Mouse (Mus musculus): ENCODE data around the gene Ly6g6d. TPM values are rescaled to one million over a fixed set of nuclear protein-coding genes. Genes with fewer than 3 reads are reported as not detected.

The Ly6g6d gene
- polyA plus RNA-seq, 1 experiment from 2014 or later: 1.8 TPM

DNA sequence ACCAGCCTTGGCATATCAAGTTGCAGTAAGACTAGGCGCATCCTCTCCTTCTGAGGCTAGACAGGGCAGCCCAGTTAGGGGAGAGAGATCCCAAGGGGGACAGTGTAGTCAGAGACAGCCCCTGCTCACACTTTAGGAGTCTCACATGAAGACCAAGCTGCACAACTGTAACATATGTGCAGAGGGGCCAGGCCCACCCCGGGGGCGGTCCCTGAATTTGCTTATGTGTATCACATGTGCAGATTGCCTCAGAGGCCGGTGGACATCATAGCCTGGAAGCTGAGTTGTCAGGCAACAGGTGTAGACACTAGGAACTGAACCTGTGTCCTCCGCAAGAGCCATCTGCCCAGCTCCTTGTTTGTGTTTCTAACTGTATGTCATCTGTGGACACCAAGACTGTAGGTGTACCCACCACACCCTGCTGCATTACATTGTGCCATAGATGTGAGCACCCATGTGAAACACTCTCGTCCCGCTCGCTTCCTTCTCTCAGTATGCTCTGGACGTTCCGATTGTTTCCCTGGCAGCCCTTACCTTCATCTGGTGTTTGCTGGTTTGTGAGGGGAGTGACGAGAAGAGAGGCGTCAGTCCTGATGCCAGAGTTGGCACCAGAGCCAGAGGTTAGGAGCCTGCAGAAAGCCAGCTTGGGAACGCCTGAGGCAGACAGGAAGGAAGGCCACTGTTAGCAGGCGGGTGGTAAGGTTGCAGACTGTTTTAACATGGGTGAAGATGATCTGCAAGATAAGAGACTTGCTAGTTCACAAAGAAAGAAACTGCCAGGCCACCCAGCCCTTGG, 14.7 kb upstream of the Ly6g6d start:
- Histone ChIP-seq H3K9me3 (no peaks in the 10 kb centered on the region), H3K27ac (no peak overlapping the region), H3K4me3 (no peak overlapping the region), H3K36me3 (replicated peaks) (peaks cover 70% of the 10 kb centered on the region), H3K4me1 (peaks cover 20% of the 10 kb centered on the region), H3K27me3 (ENCODE audit: poor library complexity, severe bottlenecking) (no peaks in the 10 kb centered on the region)
- WGBS: 89% methylated on average over 14 of the region's 14 CpGs
- no peak for DNase-seq (ENCODE audit: extremely low spot score, low spot score)

DNA sequence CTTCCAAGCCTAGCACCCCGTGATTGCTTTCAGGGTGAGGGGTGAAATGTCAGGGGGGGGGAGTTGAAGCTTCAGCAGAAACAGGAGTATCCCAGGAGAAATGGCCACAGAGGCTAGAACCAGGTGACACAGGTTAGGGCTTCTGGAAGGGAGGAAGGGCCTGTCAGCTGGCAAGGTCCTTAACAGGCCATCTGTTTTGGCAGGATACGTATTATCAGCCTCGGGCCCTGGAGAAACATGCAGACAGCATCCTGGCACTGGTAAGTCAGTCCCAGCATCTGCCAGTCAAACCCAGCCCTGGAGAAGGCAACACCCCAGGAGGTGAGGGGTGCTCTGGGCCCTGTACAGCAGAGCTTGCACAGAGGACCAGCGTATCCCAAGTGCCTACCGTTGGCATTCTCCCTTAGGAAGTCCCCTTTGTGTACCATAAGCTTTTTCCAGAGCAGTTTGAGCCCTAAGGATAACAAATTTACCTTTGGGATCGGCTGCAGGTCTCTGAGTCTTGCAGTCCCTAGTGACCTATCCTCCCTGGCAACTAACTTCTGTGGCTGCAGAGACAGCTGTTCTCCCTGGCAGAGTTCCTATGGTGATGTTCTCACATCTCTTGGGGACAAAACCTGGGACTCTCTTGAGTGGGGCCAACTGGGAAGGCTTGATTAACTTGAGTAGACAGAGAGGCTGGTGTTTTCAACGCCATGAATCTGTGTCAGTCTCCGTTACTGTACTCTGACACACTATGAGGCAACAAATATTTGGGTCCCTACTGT, 12.5 kb upstream of the Ly6g6d start:
- Histone ChIP-seq H3K27me3 (ENCODE audit: poor library complexity, severe bottlenecking) (no peaks in the 10 kb centered on the region), H3K27ac (peak overlapping the region; percentile 99; the same call in 1 of the 2 replicates), H3K4me3 (peak overlapping the region; percentile 78), H3K9me3 (no peaks in the 10 kb centered on the region), H3K4me1 (peaks cover 20% of the 10 kb centered on the region), H3K36me3 (replicated peaks) (peaks cover 48% of the 10 kb centered on the region)
- WGBS: 83% methylated on average over 8 of the region's 8 CpGs
- no peak for DNase-seq (ENCODE audit: extremely low spot score, low spot score)

DNA sequence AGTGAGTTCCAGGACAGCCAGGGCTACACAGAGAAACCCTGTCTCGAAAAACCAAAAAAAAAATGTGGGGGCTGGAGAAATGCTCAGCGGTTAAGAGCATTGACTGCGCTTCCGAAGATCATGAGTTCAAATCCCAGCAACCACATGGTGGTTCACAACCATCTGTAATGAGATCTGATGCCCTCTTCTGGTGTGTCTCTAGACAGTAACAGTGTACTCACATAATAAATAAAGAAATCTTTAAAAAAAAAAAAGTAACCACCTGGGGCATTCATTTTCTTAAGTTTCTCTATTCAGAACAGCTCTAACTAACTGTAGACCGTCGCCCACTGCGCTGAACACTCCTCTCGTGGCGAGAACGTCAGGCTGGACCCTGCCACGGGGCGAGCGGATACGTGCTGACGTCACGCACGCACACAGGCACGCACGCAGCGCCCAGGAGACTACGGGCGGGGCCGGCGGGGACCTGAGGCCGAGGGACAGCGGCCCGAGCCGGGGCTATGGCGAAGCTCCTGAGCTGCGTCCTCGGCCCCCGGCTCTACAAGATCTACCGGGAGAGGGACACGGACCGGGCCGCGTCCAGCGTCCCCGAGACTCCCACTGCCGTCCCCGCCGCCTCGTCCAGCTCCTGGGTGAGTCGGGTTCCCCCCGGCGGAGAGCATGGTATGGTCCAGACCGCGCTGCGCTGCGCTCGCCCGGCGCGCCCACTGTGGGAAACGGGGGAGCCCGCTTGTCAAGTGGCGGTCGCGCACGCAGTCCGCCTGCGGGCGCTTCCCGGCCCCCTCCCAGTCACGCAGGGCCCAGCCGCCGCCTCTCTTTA, 11.2 kb upstream of the Ly6g6d start, which contains the start of gene Abhd16a:
Gene Abhd16a (plus strand): TSS at position 439 of the 820 bp plus-strand sequence.
- Histone ChIP-seq H3K36me3 (replicated peaks) (peaks cover 35% of the 10 kb centered on the region), H3K27me3 (ENCODE audit: poor library complexity, severe bottlenecking) (no peaks in the 10 kb centered on the region), H3K4me3 (peak within 1 kb of the TSS; percentile 78), H3K9me3 (no peaks in the 10 kb centered on the region), H3K4me1 (peaks cover 20% of the 10 kb centered on the region), H3K27ac (peak within 1 kb of the TSS; percentile 99)
- 3% methylated on average over 67 of the region's 67 CpGs for WGBS
- DNase-seq (ENCODE audit: extremely low spot score, low spot score): peak; percentile 93

- 55% methylated on average over 2 of the region's 2 CpGs for WGBS
- no peaks in the 10 kb centered on the region for H3K9me3 ChIP-seq
- H3K27me3 ChIP-seq (ENCODE audit: poor library complexity, severe bottlenecking): no peaks in the 10 kb centered on the region
- no peak for DNase-seq (ENCODE audit: extremely low spot score, low spot score)
- H3K27ac ChIP-seq: no peak overlapping the region
- no peak overlapping the region for H3K4me3 ChIP-seq
- peaks cover 26% of the 10 kb centered on the region for H3K36me3 ChIP-seq (replicated peaks)
- H3K4me1 ChIP-seq: peaks cover 20% of the 10 kb centered on the region
Measured at GRCm38 (mm10) chr17:35088151-35088550, 10.3 kb upstream of the Ly6g6d start.

- Histone ChIP-seq H3K36me3 (replicated peaks) (no peaks in the 10 kb centered on the region), H3K4me1 (peaks cover 18% of the 10 kb centered on the region), H3K27me3 (ENCODE audit: poor library complexity, severe bottlenecking) (peaks cover 7% of the 10 kb centered on the region; the same call in 1 of the 2 replicates), H3K9me3 (no peaks in the 10 kb centered on the region), H3K27ac (no peak within 1 kb of the TSS), H3K4me3 (no peak within 1 kb of the TSS)
- DNase-seq (ENCODE audit: extremely low spot score, low spot score): no peak
- 84% methylated on average over 7 of the region's 7 CpGs for WGBS
Measured at GRCm38 (mm10) chr17:35085208-35085865, 7.5 kb upstream of the Ly6g6d start, which contains the start of gene Ly6g6f. Ly6g6f (minus strand) TSS chr17:35085610.

- Histone ChIP-seq H3K9me3 (no peaks in the 10 kb centered on the region), H3K27me3 (ENCODE audit: poor library complexity, severe bottlenecking) (peaks cover 15% of the 10 kb centered on the region), H3K27ac (no peak overlapping the region), H3K4me3 (no peak overlapping the region), H3K4me1 (peaks cover 5% of the 10 kb centered on the region), H3K36me3 (replicated peaks) (no peaks in the 10 kb centered on the region)
- DNase-seq (ENCODE audit: extremely low spot score, low spot score): no peak
- 90% methylated on average over 3 of the region's 3 CpGs for WGBS
Measured at GRCm38 (mm10) chr17:35083929-35084497, 6.1 kb upstream of the Ly6g6d start.

DNA sequence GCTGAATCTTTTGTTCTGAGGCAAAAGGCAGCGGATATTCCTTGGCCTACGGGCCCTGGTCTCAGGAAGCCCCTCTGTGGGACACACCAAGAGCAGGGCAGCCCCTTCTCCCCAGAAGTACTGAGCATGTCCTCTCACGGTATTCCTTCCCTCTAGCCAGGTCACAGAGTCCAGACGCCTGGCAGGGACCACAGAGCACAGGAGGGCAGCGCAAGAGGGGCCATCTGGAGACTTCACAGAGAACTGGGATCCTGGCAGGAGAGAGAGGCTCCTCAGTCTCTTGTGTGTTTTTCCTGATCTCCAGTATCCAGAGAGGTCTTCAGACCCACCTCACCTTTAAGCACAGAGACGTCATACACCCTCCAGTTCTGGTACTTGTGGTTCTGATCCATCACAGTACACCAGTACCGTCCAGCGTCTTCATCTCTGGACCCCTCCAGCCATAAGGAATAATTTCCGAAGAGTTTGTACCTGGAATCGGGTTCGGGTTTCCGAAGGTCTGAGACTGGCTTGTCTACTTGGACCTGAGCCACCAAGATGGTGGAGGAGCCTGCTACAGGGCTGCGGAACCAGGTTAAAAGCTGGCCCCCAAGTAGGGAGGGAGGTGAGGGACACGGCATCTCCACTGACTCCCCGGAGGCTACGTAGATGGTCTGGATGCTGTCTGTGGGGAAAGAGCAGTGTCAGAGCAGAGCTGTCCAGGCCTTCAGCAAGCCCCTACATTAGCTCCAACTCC, 5.1 kb upstream of the Ly6g6d start:
- WGBS: 86% methylated on average over 16 of the region's 16 CpGs
- no peaks in the 10 kb centered on the region for H3K9me3 ChIP-seq
- H3K27me3 ChIP-seq (ENCODE audit: poor library complexity, severe bottlenecking): peaks cover 25% of the 10 kb centered on the region
- no peaks in the 10 kb centered on the region for H3K36me3 ChIP-seq (replicated peaks)
- H3K4me3 ChIP-seq: no peak overlapping the region
- peaks cover 8% of the 10 kb centered on the region for H3K4me1 ChIP-seq
- DNase-seq (ENCODE audit: extremely low spot score, low spot score): no peak
- H3K27ac ChIP-seq: no peak overlapping the region

- Histone ChIP-seq H3K4me1 (peaks cover 30% of the 10 kb centered on the region), H3K9me3 (no peaks in the 10 kb centered on the region), H3K36me3 (replicated peaks) (no peaks in the 10 kb centered on the region), H3K4me3 (no peak overlapping the region; the same call in 1 of the 2 replicates), H3K27me3 (ENCODE audit: poor library complexity, severe bottlenecking) (peaks cover 37% of the 10 kb centered on the region), H3K27ac (no peak overlapping the region)
- 85% methylated on average over 4 of the region's 4 CpGs for WGBS
- no peak for DNase-seq (ENCODE audit: extremely low spot score, low spot score)
Measured at GRCm38 (mm10) chr17:35080710-35081109, 2.8 kb upstream of the Ly6g6d start.

DNA sequence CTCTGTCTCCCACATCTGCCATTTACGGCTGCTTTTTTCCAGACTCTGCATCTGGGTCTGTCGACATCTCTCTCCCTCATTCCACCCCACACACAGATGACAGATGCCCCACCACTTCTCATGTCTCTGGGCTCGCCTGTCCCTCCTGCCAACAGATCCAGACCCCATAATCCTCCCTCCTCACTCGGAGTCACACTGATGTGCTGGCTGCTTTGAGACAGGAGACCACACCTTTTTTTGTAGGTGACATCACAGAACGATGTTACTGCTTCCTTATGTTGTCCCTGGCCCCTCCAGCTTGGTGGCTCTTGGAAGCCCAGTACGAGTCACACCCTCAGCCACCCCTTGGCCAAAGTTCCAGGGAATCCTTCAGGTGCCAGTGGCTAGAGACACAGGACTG, 2.4 kb upstream of the Ly6g6d start:
- Histone ChIP-seq H3K4me3 (no peak overlapping the region), H3K27ac (no peak overlapping the region), H3K27me3 (ENCODE audit: poor library complexity, severe bottlenecking) (peaks cover 37% of the 10 kb centered on the region), H3K36me3 (replicated peaks) (no peaks in the 10 kb centered on the region), H3K9me3 (no peaks in the 10 kb centered on the region), H3K4me1 (peaks cover 30% of the 10 kb centered on the region)
- WGBS: 68% methylated on average over 6 of the region's 6 CpGs
- DNase-seq (ENCODE audit: extremely low spot score, low spot score): no peak

DNA sequence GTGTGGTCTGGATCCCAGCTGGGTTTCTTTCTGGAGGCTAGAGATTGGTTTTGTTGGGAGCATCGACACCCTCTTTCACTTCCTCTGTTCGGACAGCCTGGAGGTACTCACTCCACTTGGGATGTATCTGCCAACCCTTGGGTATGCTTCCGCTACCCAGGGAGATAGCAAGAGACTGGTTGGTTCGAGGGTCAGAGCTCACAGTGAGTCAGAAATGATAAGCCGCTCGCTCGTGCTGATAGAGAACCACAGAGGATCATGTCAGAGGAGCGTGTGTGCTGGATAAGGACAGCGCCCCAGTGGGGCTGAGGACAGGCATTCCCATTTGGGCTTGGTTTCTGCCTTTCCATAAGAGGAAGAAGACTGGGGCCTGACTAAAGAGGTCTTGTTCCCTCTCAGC, 1.9 kb upstream of the Ly6g6d start:
- DNase-seq (ENCODE audit: extremely low spot score, low spot score): no peak
- H3K36me3 ChIP-seq (replicated peaks): no peaks in the 10 kb centered on the region
- 80% methylated on average over 9 of the region's 9 CpGs for WGBS

DNA sequence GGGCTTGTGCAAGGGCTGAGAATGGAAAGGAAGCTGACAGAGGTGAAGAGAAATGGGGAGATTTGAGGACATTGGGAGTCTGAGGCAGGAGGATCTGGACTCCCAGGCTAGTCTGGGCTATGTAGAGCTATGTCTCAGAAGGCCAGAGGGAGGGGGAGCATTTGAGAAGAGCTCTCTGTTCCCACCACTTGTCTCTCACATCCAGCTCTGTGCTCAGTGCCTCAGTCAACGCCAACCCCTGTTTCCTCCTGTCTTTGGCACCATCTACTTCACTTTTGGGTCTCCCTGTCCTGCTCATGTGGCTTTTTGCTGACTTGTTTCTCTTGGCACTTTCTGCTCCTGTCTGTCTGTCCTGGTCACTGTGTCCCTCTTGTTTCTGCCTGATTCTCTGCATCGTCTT, 580 bp downstream of the Ly6g6d start:
- Histone ChIP-seq H3K4me1 (peaks cover 33% of the 10 kb centered on the region), H3K4me3 (peak overlapping the region; percentile 42), H3K36me3 (replicated peaks) (no peaks in the 10 kb centered on the region), H3K27me3 (ENCODE audit: poor library complexity, severe bottlenecking) (peaks cover 37% of the 10 kb centered on the region), H3K27ac (peak overlapping the region; percentile 81), H3K9me3 (no peaks in the 10 kb centered on the region)
- no peak for DNase-seq (ENCODE audit: extremely low spot score, low spot score)
- 51% methylated on average over 2 of the region's 2 CpGs for WGBS

More for the DNA sequence above, 1.9 kb upstream of the Ly6g6d start:
- peaks cover 37% of the 10 kb centered on the region for H3K27me3 ChIP-seq (ENCODE audit: poor library complexity, severe bottlenecking)
- no peaks in the 10 kb centered on the region for H3K9me3 ChIP-seq
- peaks cover 30% of the 10 kb centered on the region for H3K4me1 ChIP-seq
- no peak overlapping the region for H3K27ac ChIP-seq
- H3K4me3 ChIP-seq: no peak overlapping the region
